Mouse (Mus musculus) stomach, embryonic 15.5 days (tissue): ENCODE data around the gene Slc25a10. TPM values are rescaled to one million over a fixed set of nuclear protein-coding genes. Genes with fewer than 3 reads are reported as not detected.

Source experiments
- ATAC-seq: fragments of 200-750 bp; cut with Nextera tagmentation; 2 replicates; pipeline ENCODE4 v1.8.0; 2017; ENCODE audit warnings: low read depth, moderate number of reproducible peaks, moderate TSS enrichment; ENCODE audit not compliant: insufficient read depth, low FRiP score
- H3K27ac ChIP-seq: fragments of 300-500 bp; sonication (generic); 2 replicates; pipeline ENCODE4 v1.5.1; 2015; ENCODE audit warnings: mild to moderate bottlenecking, inconsistent platforms
- H3K27me3 ChIP-seq: fragments of 300-500 bp; sonication (generic); replicated peaks from 2 replicates; pipeline ENCODE4 v1.6.1; 2015; ENCODE audit warnings: inconsistent platforms
- H3K36me3 ChIP-seq: fragments of 300-500 bp; sonication (generic); 2 replicates; pipeline ENCODE4 v1.6.1; 2015; ENCODE audit warnings: inconsistent platforms
- H3K4me1 ChIP-seq: fragments of 300-500 bp; sonication (generic); 2 replicates; pipeline ENCODE4 v1.6.1; 2015; ENCODE audit warnings: inconsistent platforms
- H3K4me2 ChIP-seq: fragments of 300-500 bp; sonication (generic); 2 replicates; pipeline ENCODE4 v1.6.1; 2015; ENCODE audit warnings: mild to moderate bottlenecking, inconsistent platforms
- H3K4me3 ChIP-seq: fragments of 300-500 bp; sonication (generic); replicated peaks from 2 replicates; pipeline ENCODE4 v1.5.1; 2015; ENCODE audit warnings: inconsistent platforms
- H3K9ac ChIP-seq: fragments of 300-500 bp; sonication (generic); 2 replicates; pipeline ENCODE4 v1.6.1; 2015; ENCODE audit warnings: inconsistent platforms
- H3K9me3 ChIP-seq: fragments of 300-500 bp; sonication (generic); 2 replicates; pipeline ENCODE4 v1.6.1; 2016; ENCODE audit warnings: inconsistent platforms
- WGBS: fragments of 180-500 bp; shearing (Covaris S2); methylation state at CpG from one replicate; pipeline ENCODE4 v1.1.7; 2015; 5-methylcytosine and 5-hydroxymethylcytosine counted together
- polyA plus RNA-seq: library from polyadenylated mRNA; unstranded; fragments of >200 nt; fragmentation: Nextera tagmentation; extraction: Ambion mirVana; gene quantifications from 2 replicates; pipeline ENCODE4 v1.2.1, GENCODE M21; 2015

Gene Slc25a10
- polyA plus RNA-seq, 1 experiment from 2014 or later: 70.7 TPM

- Histone ChIP-seq H3K4me3 (no peak overlapping the region), H3K36me3 (peaks cover 24% of the 10 kb centered on the region), H3K27ac (peak overlapping the region; percentile 77), H3K27me3 (no peaks in the 10 kb centered on the region), H3K9me3 (no peaks in the 10 kb centered on the region), H3K9ac (no peak overlapping the region), H3K4me1 (0 out of 2 replicates have a peak, but pooled peaks cover 17% of the 10 kb centered on the region), H3K4me2 (0 out of 2 replicates have a peak overlapping the region, but pooled peaks have one; percentile 12)
- ATAC-seq: no peak; the same call in 1 of the 2 replicates
- WGBS: 76% methylated on average over 6 of the region's 6 CpGs
These were observed 8.3 kb downstream of the Slc25a10 start for GRCm38 (mm10) chr11:120499894-120500293.

- WGBS: 13% methylated on average over 3 of the region's 3 CpGs
- Histone ChIP-seq H3K27ac (peak overlapping the region; percentile 77), H3K9me3 (no peaks in the 10 kb centered on the region), H3K4me1 (0 out of 2 replicates have a peak, but pooled peaks cover 17% of the 10 kb centered on the region), H3K4me3 (no peak overlapping the region), H3K4me2 (0 out of 2 replicates have a peak overlapping the region, but pooled peaks have one; percentile 12), H3K27me3 (no peaks in the 10 kb centered on the region), H3K9ac (no peak overlapping the region), H3K36me3 (peaks cover 23% of the 10 kb centered on the region)
- ATAC-seq: peak; percentile 85
These were observed 8.7 kb downstream of the Slc25a10 start for GRCm38 (mm10) chr11:120500357-120500756.

DNA sequence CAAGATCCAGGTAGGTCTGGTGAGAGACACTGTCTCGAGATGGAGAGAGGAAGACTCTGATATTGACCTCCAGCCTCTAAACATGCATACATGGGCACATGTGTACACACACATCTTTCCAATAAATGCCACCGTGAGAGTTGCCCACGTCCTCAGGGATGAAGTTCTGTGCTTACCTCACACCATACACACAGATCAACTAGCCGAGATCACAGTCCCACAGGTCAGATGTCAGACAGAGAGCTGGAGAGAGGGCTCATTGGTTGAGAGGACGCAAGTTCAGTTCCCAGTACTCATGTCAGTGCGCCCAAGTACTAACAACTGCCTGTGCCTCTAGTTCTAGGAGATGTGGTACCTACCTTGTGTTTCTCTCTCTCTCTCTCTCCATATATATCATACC lies 9.4 kb downstream of the Slc25a10 start:
- Histone ChIP-seq H3K9ac (no peak overlapping the region), H3K4me1 (0 out of 2 replicates have a peak, but pooled peaks cover 17% of the 10 kb centered on the region), H3K9me3 (no peaks in the 10 kb centered on the region), H3K27ac (peak overlapping the region; percentile 77; the same call in 1 of the 2 replicates), H3K4me3 (no peak overlapping the region), H3K36me3 (peaks cover 19% of the 10 kb centered on the region), H3K4me2 (no peak overlapping the region), H3K27me3 (no peaks in the 10 kb centered on the region)
- ATAC-seq: no peak
- 59% methylated on average over 6 of the region's 6 CpGs for WGBS

- no peak for ATAC-seq
- H3K9me3 ChIP-seq: no peaks in the 10 kb centered on the region
- H3K4me2 ChIP-seq: no peak overlapping the region
- 0 out of 2 replicates have a peak, but pooled peaks cover 17% of the 10 kb centered on the region for H3K4me1 ChIP-seq
- no peak overlapping the region for H3K4me3 ChIP-seq
- peaks cover 14% of the 10 kb centered on the region for H3K36me3 ChIP-seq
- no peak overlapping the region for H3K9ac ChIP-seq
- no peaks in the 10 kb centered on the region for H3K27me3 ChIP-seq
- 85% methylated on average over 4 of the region's 4 CpGs for WGBS
- no peak overlapping the region for H3K27ac ChIP-seq
These were observed 10.1 kb downstream of the Slc25a10 start for GRCm38 (mm10) chr11:120501701-120502100.

DNA sequence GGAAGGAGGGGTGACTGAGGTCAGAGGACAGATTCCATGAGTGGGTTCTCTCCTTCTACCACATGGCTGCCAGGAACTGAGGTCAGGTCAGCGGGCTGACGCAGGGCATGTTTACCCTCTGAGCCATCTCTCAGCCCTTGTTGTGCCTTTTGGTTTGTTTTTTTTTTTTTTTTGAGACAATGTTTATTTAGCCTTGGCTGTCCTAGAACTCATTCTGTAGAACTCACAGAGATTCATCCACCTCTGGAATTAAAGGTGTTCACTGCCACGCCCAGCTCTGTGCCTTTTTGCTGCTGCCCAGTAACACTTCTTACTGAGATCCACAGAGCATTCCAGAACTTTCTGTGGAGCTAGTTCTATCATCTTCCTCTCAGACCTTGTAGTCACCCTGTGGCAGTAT lies 14.0 kb downstream of the Slc25a10 start:
- H3K4me3 ChIP-seq: no peak overlapping the region
- ATAC-seq: no peak
- H3K27ac ChIP-seq: no peak overlapping the region
- no peak overlapping the region for H3K9ac ChIP-seq
- WGBS: 92% methylated on average over 3 of the region's 3 CpGs
- no peak overlapping the region for H3K4me2 ChIP-seq
- no peaks in the 10 kb centered on the region for H3K36me3 ChIP-seq
- H3K9me3 ChIP-seq: no peaks in the 10 kb centered on the region
- peaks cover 3% of the 10 kb centered on the region; the same call in 1 of the 2 replicates for H3K4me1 ChIP-seq
- H3K27me3 ChIP-seq: no peaks in the 10 kb centered on the region

GRCm38 (mm10) chr11:120506899-120507298 lies 15.3 kb downstream of the Slc25a10 start:
- Histone ChIP-seq H3K27me3 (no peaks in the 10 kb centered on the region), H3K4me2 (no peak overlapping the region), H3K4me1 (peaks cover 3% of the 10 kb centered on the region; the same call in 1 of the 2 replicates), H3K9me3 (no peaks in the 10 kb centered on the region), H3K36me3 (no peaks in the 10 kb centered on the region), H3K9ac (no peak overlapping the region), H3K4me3 (no peak overlapping the region), H3K27ac (peak overlapping the region; percentile 70)
- 63% methylated on average over 4 of the region's 4 CpGs for WGBS
- ATAC-seq: peak; percentile 61; the same call in 1 of the 2 replicates

GRCm38 (mm10) chr11:120507611-120508289 lies 16.1 kb downstream of the Slc25a10 start:
- WGBS: 56% methylated on average over 13 of the region's 13 CpGs
- Histone ChIP-seq H3K4me2 (no peak overlapping the region; the same call in 1 of the 2 replicates), H3K9ac (no peak overlapping the region), H3K4me3 (no peak overlapping the region), H3K27ac (peak overlapping the region; percentile 86), H3K9me3 (no peaks in the 10 kb centered on the region), H3K27me3 (no peaks in the 10 kb centered on the region), H3K4me1 (peaks cover 3% of the 10 kb centered on the region; the same call in 1 of the 2 replicates), H3K36me3 (no peaks in the 10 kb centered on the region)
- ATAC-seq: peak; percentile 87

- no peaks in the 10 kb centered on the region for H3K9me3 ChIP-seq
- H3K4me1 ChIP-seq: peaks cover 3% of the 10 kb centered on the region; the same call in 1 of the 2 replicates
- H3K27ac ChIP-seq: peak overlapping the region; percentile 86
- H3K4me3 ChIP-seq: no peak overlapping the region
- H3K9ac ChIP-seq: no peak overlapping the region
- no peak overlapping the region for H3K4me2 ChIP-seq
- no peaks in the 10 kb centered on the region for H3K27me3 ChIP-seq
- ATAC-seq: 0 out of 2 replicates have a peak, but pooled peaks have one; percentile 5
- WGBS: 72% methylated on average over 9 of the region's 9 CpGs
- no peaks in the 10 kb centered on the region for H3K36me3 ChIP-seq
These were observed 16.7 kb downstream of the Slc25a10 start for GRCm38 (mm10) chr11:120508290-120508870.

- Histone ChIP-seq H3K4me3 (no peak overlapping the region), H3K9me3 (no peaks in the 10 kb centered on the region), H3K27ac (peak overlapping the region; percentile 73; the same call in 1 of the 2 replicates), H3K9ac (no peak overlapping the region), H3K4me2 (peak overlapping the region; percentile 51; the same call in 1 of the 2 replicates), H3K4me1 (peaks cover 3% of the 10 kb centered on the region; the same call in 1 of the 2 replicates), H3K36me3 (no peaks in the 10 kb centered on the region), H3K27me3 (no peaks in the 10 kb centered on the region)
- no peak for ATAC-seq
- WGBS: 44% methylated on average over 4 of the region's 4 CpGs
These were observed 18.3 kb downstream of the Slc25a10 start for GRCm38 (mm10) chr11:120509940-120510339.

DNA sequence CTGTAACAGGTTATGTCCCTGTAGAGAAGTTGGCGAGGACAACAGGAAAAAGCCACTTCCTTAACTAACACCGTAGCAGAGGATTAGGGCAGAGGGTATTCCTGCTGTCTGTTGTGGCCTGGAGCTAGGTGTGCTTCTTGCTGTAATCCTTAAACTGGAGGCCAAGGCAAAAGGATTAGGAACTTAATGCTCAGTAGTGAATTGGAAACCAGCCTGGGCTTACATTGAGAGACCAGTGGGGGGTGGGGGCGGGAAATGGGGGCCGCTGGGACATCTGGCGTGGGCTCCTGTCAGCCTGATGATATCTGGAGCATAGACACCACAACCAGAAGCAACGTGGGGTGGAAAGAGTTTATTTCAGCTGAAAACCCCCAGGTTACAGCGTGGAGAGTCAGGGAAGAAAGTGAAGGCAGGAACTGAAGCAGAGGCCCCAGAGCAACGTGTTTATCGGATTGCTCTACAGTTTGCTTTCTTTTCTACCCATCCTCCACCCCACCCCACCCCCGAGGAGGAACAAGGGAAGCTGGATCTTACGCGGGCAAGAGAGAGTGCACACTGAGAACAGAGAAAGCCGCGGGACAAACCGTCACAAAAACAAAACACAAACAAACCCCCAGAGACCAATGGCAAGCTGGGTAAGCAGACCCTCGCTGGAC lies 18.9 kb downstream of the Slc25a10 start:
- H3K4me3 ChIP-seq: peak overlapping the region; percentile 26
- no peaks in the 10 kb centered on the region for H3K36me3 ChIP-seq
- ATAC-seq: no peak
- H3K27ac ChIP-seq: peak overlapping the region; percentile 73; the same call in 1 of the 2 replicates
- H3K27me3 ChIP-seq: no peaks in the 10 kb centered on the region
- no peaks in the 10 kb centered on the region for H3K9me3 ChIP-seq
- H3K9ac ChIP-seq: peak overlapping the region; percentile 11; the same call in 1 of the 2 replicates
- H3K4me2 ChIP-seq: peak overlapping the region; percentile 51
- peaks cover 3% of the 10 kb centered on the region; the same call in 1 of the 2 replicates for H3K4me1 ChIP-seq
- WGBS: 7% methylated on average over 16 of the region's 16 CpGs

DNA sequence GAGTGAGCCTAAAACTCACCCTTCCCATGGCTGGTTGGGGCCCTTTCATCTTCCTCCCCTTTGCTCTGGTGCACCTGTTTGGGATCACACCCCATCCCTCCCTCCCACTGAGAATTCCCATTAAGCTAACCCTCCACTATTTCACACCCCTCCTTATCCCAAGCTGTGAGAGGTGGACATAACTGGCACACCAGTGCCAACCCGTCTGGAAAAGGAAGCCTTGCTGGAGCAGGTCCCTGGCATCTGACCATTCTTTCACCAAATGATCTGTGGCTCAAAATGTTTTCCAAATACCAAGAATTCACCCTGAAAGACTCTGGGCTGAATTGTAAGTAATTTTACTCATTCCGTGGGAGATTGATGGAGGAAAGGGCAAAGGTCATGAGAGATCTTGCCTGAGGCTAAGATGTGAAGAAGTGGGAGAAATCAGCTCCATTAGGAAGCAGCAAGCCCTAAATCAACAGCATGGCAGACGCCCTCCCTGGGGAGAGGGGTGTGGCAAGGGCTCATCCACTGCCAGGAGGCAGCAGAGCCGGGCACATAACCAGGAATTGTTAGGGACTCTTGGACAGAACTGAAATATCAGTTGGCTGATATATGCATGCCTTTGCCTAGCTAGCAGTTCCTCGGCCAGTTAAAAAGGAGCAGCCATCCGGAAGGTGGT lies 21.3 kb downstream of the Slc25a10 start:
- H3K27me3 ChIP-seq: no peaks in the 10 kb centered on the region
- WGBS: 30% methylated on average over 6 of the region's 6 CpGs
- H3K27ac ChIP-seq: no peak overlapping the region
- H3K36me3 ChIP-seq: no peaks in the 10 kb centered on the region
- no peak overlapping the region for H3K9ac ChIP-seq
- no peak overlapping the region for H3K4me3 ChIP-seq
- ATAC-seq: no peak
- H3K4me2 ChIP-seq: no peak overlapping the region
- no peaks in the 10 kb centered on the region for H3K9me3 ChIP-seq
- H3K4me1 ChIP-seq: peaks cover 3% of the 10 kb centered on the region; the same call in 1 of the 2 replicates
